Mouse (Mus musculus) cerebral cortex, adult 2 months (tissue): Measurements from ENCODE around the gene Efcc1.

Experiments
- WGBS: fragments of 180-500 bp; shearing (Covaris S2); methylation state at CpG from one replicate; pipeline ENCODE4 v1.1.7; 2018; 5-methylcytosine and 5-hydroxymethylcytosine counted together

The Efcc1 gene

GRCm38 (mm10) chr6:87730591-87731462 lies at the start of gene Efcc1:
Gene Efcc1, plus strand, starts transcription at chr6:87730869.
- under 1% methylated on average over 89 of the region's 90 CpGs for WGBS

DNA sequence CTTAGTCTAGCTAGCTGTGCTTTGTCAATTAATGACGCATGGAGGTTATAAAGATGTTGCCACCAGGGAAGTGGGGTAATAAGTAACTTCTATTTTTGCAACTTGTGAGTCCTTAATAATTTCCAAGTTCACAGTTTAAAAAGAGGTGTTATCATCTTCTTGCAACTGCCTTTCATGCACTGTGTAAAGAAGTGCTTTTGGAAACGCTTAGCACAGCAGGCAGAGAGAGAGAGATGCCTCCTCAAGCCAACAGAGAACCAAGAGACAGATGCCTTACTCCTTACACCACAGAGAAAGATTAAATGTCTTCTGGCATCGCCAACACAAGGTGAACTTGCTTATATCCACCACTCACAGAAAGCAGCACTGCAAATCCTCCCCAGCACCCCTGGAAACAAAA lies 34.7 kb upstream of the Efcc1 start:
- 57% methylated on average over 3 of the region's 3 CpGs for WGBS

DNA sequence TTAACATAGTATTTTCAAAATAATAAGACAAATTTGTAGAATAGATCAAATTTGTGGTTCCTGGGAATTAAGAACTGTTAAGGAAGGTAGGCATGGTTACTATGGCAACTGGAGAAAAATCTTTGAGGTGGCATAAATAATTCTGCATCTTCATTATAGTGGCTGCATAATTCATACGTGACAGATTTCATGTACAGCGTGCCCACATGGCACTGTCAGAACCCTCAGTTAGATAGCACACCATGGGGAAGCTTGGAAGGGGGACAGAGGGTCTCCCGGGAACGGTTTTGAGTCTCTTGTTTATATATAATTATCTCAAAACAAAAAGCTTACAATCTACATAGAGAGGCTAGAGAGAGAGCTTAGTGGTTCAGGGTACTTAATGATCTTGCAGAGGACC lies 34.1 kb upstream of the Efcc1 start:
- 54% methylated on average over 4 of the region's 4 CpGs for WGBS

DNA sequence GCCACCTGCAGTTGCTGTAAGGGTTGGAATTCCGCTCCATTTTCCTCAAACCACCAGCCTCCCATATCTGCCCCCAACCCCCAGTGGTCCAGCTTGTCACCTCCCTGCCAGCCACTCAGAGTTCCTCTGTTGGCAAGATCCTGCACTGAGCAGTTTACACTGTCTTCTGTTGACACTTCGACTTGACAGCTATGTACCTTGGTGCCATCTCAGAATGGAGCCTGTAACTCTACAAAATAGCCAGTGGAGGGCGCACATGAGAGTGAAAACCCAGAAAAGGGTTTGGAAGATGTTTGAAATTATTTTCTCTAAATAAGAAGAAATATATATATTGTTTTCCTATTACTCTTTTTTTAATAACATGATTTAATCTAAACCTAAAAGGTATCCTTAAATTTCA lies 24.4 kb upstream of the Efcc1 start:
- 54% methylated on average over 3 of the region's 3 CpGs for WGBS

DNA sequence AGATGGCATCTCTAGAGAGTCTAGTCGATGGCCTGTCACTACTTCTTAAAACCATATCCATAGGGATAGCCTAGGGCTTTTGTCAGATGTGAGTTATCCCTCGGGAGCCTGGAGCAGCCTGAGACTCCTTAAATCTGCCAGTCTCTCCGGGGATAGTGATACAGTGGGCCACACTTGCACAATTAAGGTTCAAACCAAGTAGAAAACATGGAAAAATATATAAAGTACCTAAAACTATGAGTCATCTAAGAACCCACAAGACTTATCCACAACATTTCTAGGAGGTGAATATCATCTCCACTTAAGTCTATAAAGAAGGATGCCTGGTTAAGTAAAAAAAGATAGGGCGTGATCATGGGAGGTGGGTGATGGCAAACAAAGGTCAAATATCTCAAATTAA lies 18.4 kb upstream of the Efcc1 start:
- 89% methylated on average over 4 of the region's 4 CpGs for WGBS

DNA sequence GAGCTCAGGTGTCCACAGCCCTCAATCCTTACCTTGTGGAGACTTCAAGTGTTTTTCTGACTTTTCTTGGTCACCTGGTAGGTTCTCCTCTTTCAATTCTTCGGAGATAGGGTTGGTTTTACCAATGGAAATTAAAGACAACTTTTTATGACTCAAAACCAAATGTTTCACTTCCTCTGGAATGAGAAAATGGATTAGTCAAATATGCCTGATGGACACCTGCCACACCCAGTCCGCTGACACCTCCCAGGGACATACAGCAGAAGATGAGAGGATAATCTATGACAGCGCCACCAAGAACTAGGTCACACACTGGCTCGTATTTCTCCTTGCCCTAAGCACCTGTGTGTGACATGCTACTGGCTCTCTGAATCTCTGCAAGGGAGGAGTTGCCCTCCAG lies 16.6 kb upstream of the Efcc1 start:
- WGBS: 91% methylated on average over 4 of the region's 4 CpGs

GRCm38 (mm10) chr6:87722631-87723030 lies 8.0 kb upstream of the Efcc1 start:
- WGBS: 15% methylated on average over 13 of the region's 13 CpGs

- WGBS: 93% methylated on average over 7 of the region's 7 CpGs
Measured at GRCm38 (mm10) chr6:87725267-87725912, 5.3 kb upstream of the Efcc1 start.

DNA sequence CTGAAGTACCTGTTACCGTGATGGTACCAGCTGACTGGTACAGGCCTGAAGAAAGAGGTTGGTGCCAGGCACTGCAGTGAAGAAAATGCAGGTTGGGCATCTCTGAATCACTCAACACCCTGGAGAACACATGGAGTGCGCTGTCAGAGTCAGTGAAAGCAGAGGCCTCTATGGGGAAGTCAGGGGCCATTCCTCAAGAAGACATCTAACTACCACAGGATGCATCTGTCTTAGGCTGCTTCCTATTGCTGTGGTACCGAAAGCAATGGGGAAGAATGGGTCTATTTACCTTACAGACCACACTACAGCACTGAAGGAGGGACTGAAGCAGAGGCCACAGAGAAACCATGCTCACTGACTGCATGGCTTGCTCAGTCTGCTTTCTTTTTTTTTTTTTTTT lies 2.6 kb upstream of the Efcc1 start:
- 75% methylated on average over 3 of the region's 3 CpGs for WGBS

GRCm38 (mm10) chr6:87730141-87730540 lies 528 bp upstream of the Efcc1 start:
- 30% methylated on average over 13 of the region's 13 CpGs for WGBS

GRCm38 (mm10) chr6:87731463-87732095 lies 910 bp downstream of the Efcc1 start:
- WGBS: 7% methylated on average over 19 of the region's 19 CpGs

DNA sequence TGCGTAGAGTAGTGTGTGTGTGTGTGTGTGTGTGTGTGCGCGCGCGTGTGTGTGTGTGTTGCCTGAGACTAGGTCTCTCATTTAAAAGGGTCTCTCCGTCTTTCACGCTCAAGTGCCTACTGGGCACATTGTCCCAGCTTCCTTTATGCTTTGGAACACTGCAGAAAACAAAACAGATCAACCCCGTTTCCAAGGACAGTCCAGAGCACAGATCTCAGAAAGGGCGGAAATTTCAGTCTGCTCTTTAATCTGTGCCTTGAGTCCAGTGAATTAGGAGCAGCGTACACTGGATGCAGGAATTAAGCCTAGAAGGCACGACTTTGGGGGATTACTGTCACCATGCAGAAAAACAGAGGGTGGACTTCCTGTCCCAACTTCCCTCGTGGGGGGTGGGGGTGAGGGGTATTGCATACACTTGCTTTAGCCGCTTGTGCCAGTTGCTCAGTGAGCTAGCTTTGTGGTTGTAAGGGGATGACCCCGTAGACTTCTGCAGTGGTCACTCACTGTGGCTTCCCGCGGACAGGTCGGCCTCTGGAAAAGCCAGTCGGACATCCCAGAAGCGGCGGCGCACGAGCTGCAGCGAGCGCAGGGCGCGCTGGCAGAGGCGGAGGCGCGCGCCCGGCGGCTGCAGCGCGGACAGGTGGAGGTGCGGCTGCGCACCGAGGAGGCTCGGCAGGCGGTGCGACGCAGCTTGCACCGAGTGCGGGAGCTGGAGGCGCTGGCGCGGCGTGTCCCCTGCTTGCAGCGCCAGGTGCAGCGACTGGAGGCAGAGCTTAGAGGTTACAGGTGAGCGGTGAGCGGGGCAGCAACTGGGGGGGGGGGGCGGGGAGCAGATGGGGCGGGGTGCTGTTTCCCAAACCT lies 1.7 kb downstream of the Efcc1 start:
- WGBS: 6% methylated on average over 51 of the region's 53 CpGs

- WGBS: 36% methylated on average over 14 of the region's 14 CpGs
Measured at GRCm38 (mm10) chr6:87733131-87733930, 2.7 kb downstream of the Efcc1 start.

GRCm38 (mm10) chr6:87734136-87734535 lies 3.5 kb downstream of the Efcc1 start:
- WGBS: 75% methylated on average over 5 of the region's 5 CpGs

DNA sequence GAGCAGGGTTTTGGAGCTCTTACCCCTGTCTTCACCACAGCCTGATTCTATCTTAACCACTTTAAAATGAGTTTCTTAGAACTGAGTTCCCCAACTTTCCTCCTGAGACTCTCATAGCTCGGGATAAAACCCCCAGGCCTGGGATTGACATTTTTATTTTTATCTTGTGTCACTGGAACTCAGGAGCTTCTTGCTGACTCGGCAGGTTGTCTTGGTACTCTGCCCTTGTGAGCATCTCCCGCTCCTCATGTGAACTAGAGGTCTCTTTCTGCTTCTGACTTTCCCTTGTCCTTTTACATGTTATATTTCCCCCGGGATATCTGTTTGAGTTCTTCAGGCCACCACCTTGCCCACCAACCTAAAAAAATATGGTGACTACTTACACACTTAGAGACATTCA lies 6.3 kb downstream of the Efcc1 start:
- WGBS: 90% methylated on average over 4 of the region's 4 CpGs

- WGBS: 87% methylated on average over 4 of the region's 4 CpGs
Measured at GRCm38 (mm10) chr6:87737921-87738626, 7.4 kb downstream of the Efcc1 start.

- 79% methylated on average over 6 of the region's 6 CpGs for WGBS
Measured at GRCm38 (mm10) chr6:87739898-87740297, 9.2 kb downstream of the Efcc1 start.

DNA sequence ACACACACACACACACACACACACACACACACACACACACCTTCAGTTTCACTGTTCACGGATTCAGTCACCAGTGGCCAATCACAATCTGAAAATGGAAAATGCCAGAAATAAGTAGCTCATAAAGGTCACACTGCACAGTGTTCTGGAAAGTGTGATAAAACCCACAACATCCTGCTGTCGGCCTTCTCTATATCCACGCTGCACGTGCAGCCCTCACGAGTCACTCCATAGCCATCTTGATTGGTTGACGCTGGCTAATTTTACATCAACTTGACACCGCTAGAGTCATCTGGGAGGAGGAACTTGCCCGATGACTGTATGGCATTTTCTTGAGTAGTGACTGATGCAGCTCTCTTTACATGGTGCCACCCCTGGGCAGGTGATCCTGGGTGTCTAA lies 11.3 kb downstream of the Efcc1 start:
- WGBS: 74% methylated on average over 8 of the region's 8 CpGs

DNA sequence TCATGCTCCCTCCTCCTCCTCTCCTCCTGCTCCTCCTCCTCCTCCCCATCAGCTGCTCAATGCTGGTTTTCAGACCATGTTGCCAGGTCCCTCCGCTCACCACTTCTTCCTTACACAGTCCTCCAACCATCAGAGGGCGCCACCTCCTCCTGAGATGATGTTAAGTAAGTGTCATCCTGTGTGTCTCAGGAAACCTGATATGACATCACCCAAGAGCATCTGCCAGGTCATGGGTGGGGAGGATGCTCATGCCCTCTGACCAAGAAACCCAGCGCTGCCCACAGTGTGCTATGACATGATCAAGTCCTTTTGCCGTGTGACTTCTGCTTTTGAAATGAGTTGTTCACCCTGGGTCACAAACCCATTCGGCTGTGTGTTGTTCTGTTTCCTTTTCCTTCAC lies 12.1 kb downstream of the Efcc1 start:
- WGBS: 84% methylated on average over 5 of the region's 5 CpGs

- WGBS: 69% methylated on average over 5 of the region's 5 CpGs
Measured at GRCm38 (mm10) chr6:87743281-87743680, 12.6 kb downstream of the Efcc1 start.
